Mouse (Mus musculus) natural killer cell, adult 2 months (primary cell): Measurements from ENCODE around the gene H2-M10.5.
"Not testable (repeated sequence)": the region's sequence is repeated elsewhere in the genome, so short reads cannot be mapped to it uniquely, and the experiment has no call there.

Experiments
- DNase-seq, 2 experiments: peaks; one replicate each; pipeline ENCODE4 v3.0.0; 2022; ENCODE audit warnings: low spot score in 2 of 2

H2-M10.5 gene

GRCm38 (mm10) chr17:36772610-36773009 is at the start of gene H2-M10.5:
Gene H2-M10.5, plus strand, starts transcription at chr17:36772910.
- DNase-seq: not testable (repeated sequence)

DNA sequence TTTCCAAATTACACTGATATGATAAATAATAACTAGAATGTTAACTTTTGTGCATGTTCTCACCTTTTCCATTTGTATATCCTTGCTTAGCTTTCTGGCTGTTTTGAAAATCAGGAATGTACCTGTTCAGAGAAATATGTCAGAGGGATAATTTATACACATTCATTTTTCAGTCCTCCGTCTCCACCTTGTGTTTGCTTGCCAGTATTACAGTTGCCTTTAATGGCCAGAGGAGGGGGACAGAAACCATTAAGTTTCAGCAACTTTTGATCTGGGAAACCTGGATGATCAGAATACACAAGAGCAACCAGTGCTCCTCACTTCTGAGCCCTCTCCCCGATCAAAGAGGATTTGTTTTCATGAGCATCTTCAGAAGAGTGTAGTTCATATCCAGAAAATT is 46.7 kb upstream of the H2-M10.5 start:
- DNase-seq: no peak

DNA sequence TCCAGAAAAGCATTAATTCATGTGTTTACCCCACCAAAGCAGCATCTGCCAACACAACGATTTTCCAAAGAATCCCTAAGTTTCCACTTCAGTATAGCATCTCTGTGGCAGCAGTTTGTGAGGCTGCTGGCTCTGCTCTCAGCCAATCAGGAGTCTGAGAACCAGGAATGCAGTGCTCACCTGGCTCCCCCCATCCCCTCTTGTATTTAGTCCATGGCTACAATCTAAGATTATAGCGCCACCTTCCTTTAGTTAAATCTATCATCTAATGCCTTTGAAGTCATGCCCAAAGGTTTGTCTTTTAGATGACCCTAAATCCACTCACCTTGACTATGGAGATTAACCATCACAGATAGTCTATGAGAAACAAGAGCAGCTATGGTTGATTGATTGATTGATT is 8.9 kb upstream of the H2-M10.5 start:
- no peak for DNase-seq

DNA sequence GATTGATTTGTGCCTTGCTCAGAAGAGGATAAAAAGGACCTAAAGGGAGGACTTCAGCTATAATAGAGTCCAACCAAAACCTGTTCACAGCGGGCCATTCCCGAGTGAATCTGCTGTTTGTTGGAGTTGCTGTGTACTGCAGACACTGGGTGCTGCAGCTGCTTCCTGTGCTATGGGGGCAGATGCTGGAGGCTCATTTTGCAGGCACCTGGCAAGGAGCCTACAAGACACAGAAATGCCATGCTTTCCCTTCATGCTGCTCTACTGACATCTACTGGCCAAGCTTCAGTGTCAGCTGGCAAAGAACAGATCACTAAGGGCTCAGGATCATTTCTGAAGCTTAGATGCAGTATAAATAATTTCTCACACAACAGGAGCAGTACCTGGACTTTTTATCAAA is 8.5 kb upstream of the H2-M10.5 start:
- not testable (repeated sequence) for DNase-seq

DNA sequence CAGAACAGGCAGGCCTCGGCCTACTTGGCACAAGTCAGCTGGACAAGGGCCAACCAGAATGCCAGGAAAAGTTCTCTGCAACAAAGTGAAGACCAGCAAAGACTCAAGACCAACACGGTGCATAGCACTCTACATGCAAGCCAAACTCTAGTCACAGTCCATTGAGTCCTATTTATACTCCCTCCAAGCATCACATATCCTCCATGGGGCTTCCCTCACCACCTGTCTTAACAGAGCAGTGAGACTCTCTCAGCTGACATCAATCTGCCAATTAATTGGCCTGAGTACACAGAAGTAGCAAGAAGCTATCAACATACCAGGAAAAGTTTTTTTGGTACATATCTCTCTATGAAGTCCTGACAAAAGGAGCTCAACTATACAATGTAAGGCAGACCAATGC is 7.3 kb upstream of the H2-M10.5 start:
- not testable (repeated sequence) for DNase-seq

DNA sequence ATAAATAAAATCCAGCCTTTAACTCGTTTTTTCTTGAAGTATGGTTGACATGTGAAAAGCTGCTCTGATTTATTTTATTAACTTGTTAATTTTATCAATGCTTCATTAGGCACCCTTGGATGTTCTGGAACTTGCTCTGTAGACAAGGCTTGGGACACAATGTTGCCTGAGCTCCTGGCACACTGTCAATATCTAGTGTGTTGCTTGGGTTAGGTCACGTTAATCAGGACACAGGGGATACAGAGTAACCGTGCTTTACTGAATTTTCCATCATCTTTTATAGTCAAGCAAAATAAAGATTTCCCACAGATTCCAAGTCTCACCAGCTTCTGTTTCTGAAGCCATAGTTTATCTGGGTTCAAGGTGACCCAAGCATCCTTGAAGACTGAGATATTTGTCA is 8.8 kb downstream of the H2-M10.5 start:
- DNase-seq: no peak

DNA sequence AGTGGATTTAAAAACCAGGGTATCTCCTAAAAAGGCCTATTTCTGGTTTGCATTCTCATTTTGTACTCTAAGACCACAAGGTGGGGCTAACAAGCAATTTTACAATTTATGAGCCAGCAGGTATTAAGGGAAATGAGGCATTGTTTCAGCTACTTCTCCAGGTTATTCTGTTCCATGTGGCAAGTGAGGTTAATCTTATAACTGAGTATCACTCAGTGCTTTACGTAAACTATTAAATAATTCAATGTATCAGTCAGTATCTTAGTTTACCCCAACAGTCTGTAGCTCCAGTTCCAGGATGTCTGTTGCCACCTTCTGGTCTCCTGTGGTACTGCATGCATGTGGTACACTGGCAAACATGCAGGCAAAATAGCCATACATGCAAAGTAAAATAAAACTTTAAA is 13.8 kb downstream of the H2-M10.5 start:
- peak; percentile 28 to 32 for DNase-seq

GRCm38 (mm10) chr17:36788351-36788750 is 15.6 kb downstream of the H2-M10.5 start:
- no peak for DNase-seq

DNA sequence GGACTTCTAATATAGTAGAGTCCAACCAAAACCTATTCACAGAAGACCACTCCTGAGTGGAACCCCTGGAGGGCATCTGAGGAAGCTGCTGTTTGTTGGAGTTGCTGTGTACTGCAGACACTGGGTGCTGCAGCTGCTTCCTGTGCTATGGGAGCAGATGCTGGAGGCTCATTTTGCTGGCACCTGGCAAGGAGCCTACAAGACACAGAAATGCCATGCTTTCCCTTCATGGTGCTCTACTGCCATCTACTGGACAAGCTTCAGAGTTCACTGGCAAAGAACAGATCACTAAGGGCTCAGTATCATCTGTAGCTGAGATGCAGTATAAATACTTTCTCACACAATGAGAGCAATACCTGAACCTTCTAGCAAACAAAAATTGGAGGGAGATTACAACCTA is 16.1 kb downstream of the H2-M10.5 start:
- peak; percentile 47 to 55 for DNase-seq

DNA sequence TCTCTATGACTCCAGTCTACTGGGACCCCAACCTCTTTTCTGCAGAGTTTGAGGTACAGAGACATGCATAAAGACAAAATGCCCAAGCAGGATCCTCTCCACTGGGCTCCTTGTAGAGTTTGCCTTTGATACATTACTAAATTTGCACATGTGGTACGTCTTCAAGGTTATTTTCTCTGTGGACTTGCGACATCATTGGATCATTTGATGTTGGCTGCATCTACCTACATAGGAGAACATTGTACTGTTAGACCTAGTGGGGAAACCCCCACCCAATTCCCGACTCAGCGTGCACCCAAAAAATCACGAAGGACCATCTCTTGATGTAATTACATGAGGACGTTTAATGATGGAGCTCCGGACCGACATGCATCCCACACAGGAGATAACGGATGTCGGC is 26.8 kb downstream of the H2-M10.5 start:
- DNase-seq: no peak

GRCm38 (mm10) chr17:36799921-36800462 is 27.3 kb downstream of the H2-M10.5 start:
- not testable (repeated sequence) for DNase-seq

DNA sequence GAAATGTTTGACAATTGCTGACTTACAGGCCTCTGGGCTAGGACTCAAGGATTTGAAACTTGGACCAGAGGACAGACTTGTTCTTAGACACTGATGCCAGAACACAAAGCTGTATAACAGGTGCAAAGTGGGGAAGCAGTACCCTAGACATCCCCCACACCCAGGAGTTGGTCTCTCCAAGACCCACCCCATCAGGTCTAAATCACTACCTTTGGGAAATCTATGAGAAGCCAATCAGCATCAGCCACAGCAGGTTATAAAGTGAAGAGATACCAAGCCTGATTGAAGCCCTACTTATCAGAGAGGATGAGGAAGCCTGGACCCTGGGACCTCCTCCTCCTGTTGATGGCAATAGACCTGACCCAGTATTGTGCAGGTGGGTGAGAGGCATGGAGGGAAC is 39.2 kb downstream of the H2-M10.5 start, which contains the start of gene H2-M10.6:
Gene H2-M10.6, plus strand, starts transcription at position 301 of the 400 bp plus-strand sequence.
- no peak for DNase-seq

DNA sequence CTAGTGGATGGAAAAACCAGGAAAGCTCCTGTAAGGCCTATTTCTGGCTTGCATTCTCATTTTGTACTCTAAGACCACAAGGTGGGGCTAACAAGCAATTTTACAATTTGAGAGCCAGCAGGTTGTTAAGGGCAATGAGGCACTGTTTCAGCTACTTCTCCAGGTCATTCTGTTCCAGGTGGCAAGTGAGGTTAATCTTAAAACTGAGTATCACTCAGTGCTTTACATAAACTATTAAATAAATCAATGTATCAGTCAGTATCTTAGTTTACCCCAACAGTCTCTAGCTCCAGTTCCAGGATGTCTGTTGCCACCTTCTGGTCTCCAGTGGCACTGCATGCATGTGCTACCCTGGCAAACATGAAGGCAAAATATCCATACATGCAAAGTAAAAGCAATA is 51.3 kb downstream of the H2-M10.5 start:
- peak; percentile 40 to 56 for DNase-seq

DNA sequence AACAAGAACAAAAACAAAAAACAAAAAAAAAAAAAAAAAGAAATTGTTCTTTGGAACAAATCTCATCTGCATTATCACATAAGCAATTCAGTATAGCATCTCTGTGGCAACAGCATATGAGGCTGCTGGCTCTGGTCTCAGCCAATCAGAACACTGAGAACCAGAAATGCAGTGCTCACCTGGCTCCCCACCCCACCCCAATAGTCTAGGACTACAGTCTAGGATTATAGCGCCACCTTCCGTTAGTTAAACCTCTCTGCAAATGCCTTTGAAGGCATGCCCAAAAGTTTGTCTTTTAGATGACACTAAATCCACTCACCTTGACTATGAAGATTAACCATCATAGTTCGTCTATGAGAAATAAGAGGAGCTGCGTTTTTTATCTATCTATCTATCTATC is 52.8 kb downstream of the H2-M10.5 start:
- DNase-seq: peak; percentile 20 to 53
